Mouse (Mus musculus) cerebellum, postnatal 10 days (tissue): ENCODE results near the gene Nrros.
A peak's percentile ranks its signal among the peaks of the same experiment; 100 is the strongest.

Experiments
- DNase-seq, 2 experiments: peaks; one replicate each; pipeline ENCODE4 v3.0.0; 2021; ENCODE audit warnings: mixed read lengths in 2 of 2

Nrros gene

DNA sequence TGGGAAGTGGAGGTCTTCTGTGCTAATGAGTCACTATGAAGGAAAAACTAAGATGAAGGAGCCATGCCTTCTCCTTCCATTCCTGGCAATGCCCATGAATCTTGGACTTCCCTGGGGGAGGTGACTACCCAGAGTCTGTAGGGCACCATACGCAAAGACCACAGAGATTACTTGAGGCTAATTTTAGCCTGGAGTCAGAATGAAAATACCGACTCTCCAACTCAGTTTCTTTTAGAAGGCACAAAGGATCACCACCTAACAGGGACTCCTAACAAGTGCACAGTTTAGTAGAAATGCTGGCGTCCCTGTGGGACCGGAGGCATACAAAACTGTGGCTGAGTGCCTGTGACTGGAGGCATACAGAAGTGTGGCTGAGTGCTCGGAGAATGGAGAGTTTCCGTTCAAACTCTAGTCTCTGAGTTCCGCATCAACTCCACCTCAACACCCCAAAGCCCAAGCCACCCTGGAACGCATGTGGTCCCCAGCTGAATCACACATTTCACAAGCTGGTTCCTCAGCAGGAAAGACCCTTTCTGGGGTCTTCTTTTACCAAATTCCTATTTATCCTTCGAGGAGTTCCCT lies 4.6 kb downstream of the Nrros start:
- no peak for DNase-seq

GRCm38 (mm10) chr16:32158966-32159365 lies 6.4 kb downstream of the Nrros start:
- no peak for DNase-seq

DNA sequence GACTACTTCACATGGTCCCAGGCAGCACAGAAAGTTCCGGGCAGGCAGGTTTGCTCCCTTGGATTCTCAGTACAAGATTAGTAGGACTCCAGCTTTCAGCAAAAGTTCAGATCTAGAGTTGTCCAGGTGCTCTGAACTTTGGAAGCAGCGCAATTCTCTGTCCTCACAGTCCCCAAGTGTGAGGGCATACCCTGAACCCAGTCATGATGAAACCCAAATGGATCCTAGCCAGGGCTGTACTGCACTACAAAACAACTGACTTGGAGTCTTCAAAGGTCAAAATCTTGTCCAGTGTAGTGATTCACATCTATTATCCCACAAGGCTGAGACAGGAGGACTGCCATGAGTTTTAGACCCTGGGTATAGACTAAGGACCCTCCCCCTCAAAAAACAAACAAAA lies 8.0 kb downstream of the Nrros start:
- no peak for DNase-seq

GRCm38 (mm10) chr16:32156719-32157118 lies 8.7 kb downstream of the Nrros start:
- DNase-seq = no peak

DNA sequence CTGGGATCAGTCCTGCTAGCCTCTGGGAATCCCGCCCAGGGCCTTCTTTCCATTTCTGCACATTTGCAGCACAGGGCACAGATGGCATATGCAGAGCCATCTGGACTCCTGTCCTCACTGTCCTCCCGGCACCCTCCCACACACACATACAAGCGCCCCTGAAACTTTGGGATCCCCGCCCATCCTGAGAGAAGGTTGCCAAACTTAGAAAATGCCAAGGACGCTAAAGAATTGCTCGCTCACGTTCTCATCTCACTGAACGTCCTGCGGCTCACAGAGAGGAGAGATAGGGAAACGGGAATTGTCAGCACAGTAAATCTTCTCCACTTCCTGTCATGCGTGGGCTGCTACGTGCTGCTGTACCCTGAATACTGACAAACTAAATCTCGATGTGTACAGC lies 11.0 kb downstream of the Nrros start:
- DNase-seq = peak; percentile 95 to 97

DNA sequence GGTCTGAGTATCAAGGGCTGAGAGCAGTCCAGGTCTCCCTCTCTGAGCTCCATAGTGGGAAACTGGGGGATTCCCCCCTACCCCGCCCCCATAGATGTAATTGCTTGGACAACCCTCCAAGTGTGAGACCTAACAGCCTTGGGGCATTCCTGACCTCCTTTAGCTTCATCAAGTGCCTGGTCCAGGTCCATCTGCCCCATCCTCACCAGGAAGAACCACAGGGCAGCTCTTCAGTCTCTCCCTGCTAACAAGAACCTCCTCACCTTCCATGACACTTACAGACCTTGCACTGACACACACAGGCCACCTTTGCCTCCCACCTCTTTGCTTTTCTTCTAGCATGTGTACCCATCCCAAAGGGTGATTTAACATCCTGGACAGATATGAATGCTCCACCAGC lies 11.4 kb downstream of the Nrros start:
- peak; percentile 65 to 68 for DNase-seq

DNA sequence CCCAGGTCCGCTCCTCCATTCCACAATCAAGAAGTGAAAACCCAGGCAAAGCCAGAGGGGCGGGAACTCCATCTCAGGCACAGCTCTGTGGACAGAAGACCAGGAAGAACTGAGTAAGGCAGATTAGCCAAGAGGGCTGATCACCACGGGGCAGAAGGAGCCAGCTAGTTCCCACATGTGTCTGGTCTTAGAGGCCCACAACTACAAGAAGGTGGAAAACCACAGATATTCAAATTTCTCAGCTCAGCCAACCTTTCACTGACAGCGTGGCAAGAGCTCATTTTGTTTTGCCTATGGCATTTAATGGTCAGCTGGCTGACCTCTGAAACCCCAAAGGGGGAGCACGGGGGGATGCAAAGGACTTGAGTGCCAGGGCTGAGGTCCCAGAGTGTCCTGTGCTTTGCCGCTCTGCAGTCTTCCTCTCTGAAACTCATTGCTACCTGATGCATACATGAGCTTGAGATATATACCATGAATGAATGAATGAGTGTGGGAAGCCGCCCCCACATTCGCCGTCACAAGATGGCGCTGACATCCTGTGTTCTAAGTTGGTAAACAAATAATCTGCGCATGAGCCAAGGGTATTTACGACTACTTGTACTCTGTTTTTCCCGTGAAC lies 17.7 kb downstream of the Nrros start:
- DNase-seq = no peak

DNA sequence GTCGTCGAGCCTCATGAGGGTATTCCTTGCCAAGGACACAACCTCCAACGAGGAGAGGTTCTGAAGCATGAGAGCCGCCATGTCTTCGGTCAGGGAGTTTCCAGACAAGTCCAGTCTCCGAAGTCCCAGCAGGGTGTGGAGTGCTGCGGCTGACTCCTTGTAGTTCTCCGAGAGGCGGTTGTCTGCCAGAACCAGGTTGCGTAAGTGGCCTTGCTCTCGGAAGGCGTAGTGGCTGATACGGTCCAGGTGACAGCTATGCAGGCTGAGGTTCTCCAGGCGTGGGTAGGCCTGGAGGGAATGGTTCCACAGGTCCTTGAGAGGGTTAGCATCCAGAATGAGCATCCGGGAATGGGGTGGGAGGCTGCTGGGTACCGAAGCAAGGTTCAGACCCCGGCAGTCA lies 20.8 kb downstream of the Nrros start:
- DNase-seq = no peak

DNA sequence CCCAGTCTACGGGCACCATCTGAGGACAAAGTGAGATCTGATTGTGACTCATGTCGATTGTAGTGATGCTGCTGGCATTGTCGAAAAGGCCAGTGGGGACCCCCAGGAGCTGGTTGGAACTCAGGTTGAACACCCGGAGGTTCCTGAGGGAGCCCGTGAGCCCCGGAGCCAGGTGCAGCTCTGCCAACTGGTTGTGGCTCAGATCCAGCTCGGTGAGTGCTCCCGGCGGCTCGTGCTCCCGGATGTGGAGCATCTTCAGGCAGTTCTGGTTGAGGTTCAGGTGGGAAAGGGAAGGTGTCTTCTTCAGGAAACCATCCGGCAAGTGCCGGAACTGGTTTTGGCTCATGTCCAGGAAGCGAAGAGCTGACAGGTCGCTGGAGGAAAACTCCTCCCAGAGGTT lies 21.6 kb downstream of the Nrros start:
- peak in 1 of 2 experiments; percentile 14 for DNase-seq

- no peak for DNase-seq
These were observed 26.4 kb downstream of the Nrros start for GRCm38 (mm10) chr16:32138954-32139353.

- no peak for DNase-seq
These were observed 29.5 kb downstream of the Nrros start for GRCm38 (mm10) chr16:32135842-32136357.

- DNase-seq = no peak
These were observed 32.2 kb downstream of the Nrros start for GRCm38 (mm10) chr16:32133148-32133547.

- DNase-seq = no peak
These were observed 35.1 kb downstream of the Nrros start for GRCm38 (mm10) chr16:32130190-32130826.

DNA sequence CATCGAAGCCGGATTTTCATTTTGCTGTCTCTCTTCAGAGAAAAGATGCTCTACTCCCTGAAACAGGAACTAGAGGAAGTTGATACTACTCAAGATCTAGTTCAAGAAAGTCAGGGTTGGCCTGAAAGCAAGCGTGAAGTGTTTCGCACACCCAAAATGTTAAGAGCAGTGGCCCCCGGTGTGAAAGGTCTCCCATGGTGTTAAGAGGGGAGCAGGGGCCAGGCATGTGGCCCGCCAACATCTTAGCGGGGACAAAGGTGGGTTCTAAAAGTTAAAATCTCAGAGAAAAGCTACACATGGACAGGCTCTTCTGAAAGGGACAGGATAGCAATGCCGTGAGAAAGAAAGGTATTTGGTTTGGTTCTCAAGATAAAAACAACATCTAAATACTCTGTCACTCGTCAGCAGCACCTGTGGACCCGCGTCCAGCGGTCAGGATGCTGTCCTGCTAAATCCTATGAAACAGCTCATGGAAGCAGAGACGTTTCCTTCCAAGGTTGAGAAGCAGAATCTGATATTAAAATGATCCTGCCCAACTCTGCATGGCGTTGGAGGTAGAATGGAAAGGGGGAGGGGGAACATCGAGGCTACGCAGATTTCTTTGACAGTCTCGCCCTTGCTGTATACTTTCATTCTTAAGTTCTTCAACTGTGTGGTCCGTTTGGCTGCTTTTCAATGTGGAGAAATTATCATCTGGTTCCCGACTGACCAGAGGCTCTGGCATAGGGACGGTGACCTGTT lies 35.8 kb downstream of the Nrros start:
- DNase-seq = no peak

- DNase-seq = no peak
These were observed 38.3 kb downstream of the Nrros start for GRCm38 (mm10) chr16:32127046-32127445.

GRCm38 (mm10) chr16:32125364-32125763 lies 40.0 kb downstream of the Nrros start:
- no peak for DNase-seq

GRCm38 (mm10) chr16:32124444-32125335 lies 40.7 kb downstream of the Nrros start:
- no peak for DNase-seq

- DNase-seq = no peak
These were observed 41.4 kb downstream of the Nrros start for GRCm38 (mm10) chr16:32124020-32124419.

DNA sequence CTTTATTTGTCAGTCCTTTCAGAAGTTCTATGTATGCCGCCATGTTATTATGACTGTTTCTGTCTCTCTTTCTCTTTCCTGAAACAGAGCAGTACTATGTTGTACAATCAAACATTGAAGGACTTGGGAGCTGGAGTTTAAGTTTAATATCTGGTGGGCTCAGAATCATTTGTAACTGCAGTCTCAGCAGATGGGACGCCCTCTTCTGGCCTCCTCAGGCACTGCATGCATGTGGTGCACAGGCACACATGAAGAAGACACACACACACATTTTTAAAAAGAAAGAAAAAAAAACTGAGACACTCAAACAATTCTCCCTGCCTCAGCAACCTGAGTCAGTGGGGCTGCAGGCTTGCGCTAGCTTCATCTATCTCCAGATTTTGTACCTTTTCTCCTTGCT lies 44.9 kb downstream of the Nrros start:
- no peak for DNase-seq

DNA sequence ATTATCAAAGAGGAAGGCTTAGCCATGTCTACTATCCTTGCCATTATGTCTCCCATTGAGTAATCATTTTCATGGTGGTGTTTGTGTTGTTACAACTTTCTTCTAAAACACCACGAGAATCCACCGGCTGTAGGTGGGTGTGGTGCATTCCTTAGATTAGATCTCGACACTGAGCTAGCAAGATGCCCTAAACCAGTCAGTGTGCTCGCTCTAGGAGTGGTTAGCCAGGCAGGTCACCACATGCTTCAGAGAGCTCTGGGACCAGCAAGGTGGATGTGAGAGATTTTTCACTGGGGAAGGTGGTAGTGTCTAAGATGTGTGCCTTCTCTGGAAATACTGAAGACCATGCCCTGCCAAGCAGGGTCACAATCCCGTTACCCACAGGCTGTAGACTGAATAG lies 49.2 kb downstream of the Nrros start:
- no peak for DNase-seq

DNA sequence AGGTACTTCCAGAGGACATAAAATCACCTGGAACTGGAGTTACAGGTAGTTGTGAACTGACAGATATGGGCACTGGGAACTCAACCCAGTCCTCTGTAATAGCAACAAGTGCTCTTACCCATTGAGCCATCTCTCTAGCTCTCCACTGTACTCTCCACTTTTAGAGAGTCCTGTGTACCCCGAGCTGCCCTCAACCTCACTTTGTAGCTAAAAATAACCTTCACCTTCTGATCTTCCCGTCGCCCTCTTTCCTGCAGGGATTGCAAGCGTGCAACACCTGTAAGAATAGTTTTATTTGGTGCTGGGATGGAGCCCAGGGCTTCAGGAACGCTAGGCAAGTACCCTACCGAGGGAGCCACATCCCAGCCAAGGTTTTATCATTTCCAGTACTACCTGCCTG lies 49.6 kb downstream of the Nrros start:
- no peak for DNase-seq

DNA sequence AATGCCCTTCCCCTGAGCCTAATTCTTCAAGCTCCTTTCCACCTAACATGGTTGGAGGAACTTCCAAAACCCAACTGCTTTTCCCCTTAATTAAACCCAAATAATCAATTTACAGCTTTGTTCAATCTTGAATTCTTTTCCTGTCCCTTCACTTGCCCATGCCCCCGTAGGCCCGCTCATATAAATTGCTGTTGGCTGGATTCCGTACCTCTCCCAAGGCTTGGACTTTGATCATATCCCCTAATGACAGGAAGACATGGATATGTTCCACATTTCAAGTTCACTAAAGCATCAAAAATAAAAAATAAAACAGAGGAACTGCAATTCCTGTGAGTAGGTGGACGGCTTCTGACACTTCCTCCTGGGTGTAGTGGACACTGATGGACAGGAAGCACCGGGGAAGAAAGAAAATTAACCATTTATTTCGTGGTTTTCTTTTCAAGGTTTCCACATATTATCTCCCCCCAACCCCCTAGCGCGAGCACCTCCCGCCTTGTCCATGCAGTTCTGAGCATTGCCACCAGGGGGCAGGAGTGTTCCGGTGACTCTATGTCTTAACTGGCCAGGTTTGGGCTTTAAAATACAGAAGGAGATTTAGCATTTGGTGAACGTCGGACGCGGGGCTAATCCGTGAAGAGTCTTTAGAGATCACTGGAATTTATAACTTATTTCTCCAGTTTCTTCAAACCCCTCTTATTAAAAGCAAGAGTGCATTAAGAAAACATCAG lies 50.3 kb downstream of the Nrros start:
- DNase-seq = peak; percentile 90 to 93
